Mouse (Mus musculus) C2C12 (cell line): ENCODE results near the gene Grip1.

ENCODE experiments used
- CTCF ChIP-seq: IDR thresholded peaks from one replicate; pipeline ENCODE4 v1.5.1; 2011; ENCODE audit not compliant: control insufficient read depth, insufficient read depth, insufficient read length
- MAX ChIP-seq: IDR thresholded peaks from one replicate; pipeline ENCODE4 v1.6.1; 2011; ENCODE audit warnings: mild to moderate bottlenecking, control low read depth

DNA sequence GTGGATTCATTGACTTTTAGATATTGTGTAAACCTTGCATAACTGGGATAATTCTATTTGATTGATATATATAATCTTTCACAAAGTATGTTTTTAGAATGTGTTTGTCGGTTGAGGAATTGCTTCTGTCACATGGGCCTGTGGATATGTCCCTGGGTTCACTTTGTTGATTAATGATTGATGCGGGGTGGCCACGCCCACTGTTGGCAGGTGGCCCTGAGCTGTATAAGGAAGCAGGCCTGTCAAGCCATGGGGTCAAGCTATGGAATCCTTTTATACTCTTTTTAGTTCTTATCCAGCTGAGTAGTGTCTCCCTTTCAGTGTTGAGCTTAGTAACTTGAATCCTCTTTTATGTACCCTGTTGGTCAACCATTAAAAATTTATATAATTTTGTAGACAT lies 72.1 kb downstream of the Grip1 start:
- no peak for TF ChIP-seq CTCF
- no peak for TF ChIP-seq MAX
